Mouse (Mus musculus): Measurements from ENCODE around the gene Mpv17l2.

The Mpv17l2 gene

GRCm38 (mm10) chr8:70760775-70761406 is at the start of gene Mpv17l2:
Mpv17l2 (minus strand) TSS chr8:70760946.
- in situ Hi-C loops (cut with MboI), result no loop called here

GRCm38 (mm10) chr8:70808955-70809701 is 48.4 kb upstream of the Mpv17l2 start:
- in situ Hi-C loops (cut with MboI), result no loop called here

- in situ Hi-C loops (cut with MboI), result no loop called here
Measured at GRCm38 (mm10) chr8:70808239-70808638, 47.5 kb upstream of the Mpv17l2 start, which contains the start of gene Il12rb1. Il12rb1 (plus strand) TSS chr8:70808449.

- in situ Hi-C loops (cut with MboI), result no loop called here
Measured at GRCm38 (mm10) chr8:70807304-70807703, 46.6 kb upstream of the Mpv17l2 start.

- in situ Hi-C loops (cut with MboI), result no loop called here
Measured at GRCm38 (mm10) chr8:70806541-70806940, 45.8 kb upstream of the Mpv17l2 start.

- in situ Hi-C loops (cut with MboI), result no loop called here
Measured at GRCm38 (mm10) chr8:70804481-70805206, 43.9 kb upstream of the Mpv17l2 start, which contains the start of gene Mast3. Mast3 (minus strand) TSS chr8:70805054.

- in situ Hi-C loops (cut with MboI), result no loop called here
Measured at GRCm38 (mm10) chr8:70803761-70804480, 43.2 kb upstream of the Mpv17l2 start.

- in situ Hi-C loops (cut with MboI), result no loop called here
Measured at GRCm38 (mm10) chr8:70802786-70803510, 42.2 kb upstream of the Mpv17l2 start.

GRCm38 (mm10) chr8:70801830-70802229 is 41.1 kb upstream of the Mpv17l2 start:
- in situ Hi-C loops (cut with MboI), result no loop called here

- in situ Hi-C loops (cut with MboI), result no loop called here
Measured at GRCm38 (mm10) chr8:70801156-70801555, 40.4 kb upstream of the Mpv17l2 start.

- in situ Hi-C loops (cut with MboI), result no loop called here
Measured at GRCm38 (mm10) chr8:70800648-70801047, 39.9 kb upstream of the Mpv17l2 start.

- in situ Hi-C loops (cut with MboI), result no loop called here
Measured at GRCm38 (mm10) chr8:70798281-70798680, 37.5 kb upstream of the Mpv17l2 start.

GRCm38 (mm10) chr8:70797081-70798070 is 36.6 kb upstream of the Mpv17l2 start:
- in situ Hi-C loops (cut with MboI), result no loop called here

- in situ Hi-C loops (cut with MboI), result no loop called here
Measured at GRCm38 (mm10) chr8:70796403-70797080, 35.8 kb upstream of the Mpv17l2 start.

- in situ Hi-C loops (cut with MboI), result no loop called here
Measured at GRCm38 (mm10) chr8:70795370-70795769, 34.6 kb upstream of the Mpv17l2 start.

GRCm38 (mm10) chr8:70794215-70794614 is 33.5 kb upstream of the Mpv17l2 start:
- in situ Hi-C loops (cut with MboI), result no loop called here

- in situ Hi-C loops (cut with MboI), result no loop called here
Measured at GRCm38 (mm10) chr8:70792700-70793099, 32.0 kb upstream of the Mpv17l2 start.

GRCm38 (mm10) chr8:70791975-70792691 is 31.4 kb upstream of the Mpv17l2 start:
- in situ Hi-C loops (cut with MboI), result no loop called here

GRCm38 (mm10) chr8:70791294-70791701 is 30.6 kb upstream of the Mpv17l2 start:
- in situ Hi-C loops (cut with MboI), result no loop called here
